Mouse (Mus musculus) intestine, embryonic 14.5 days (tissue): Measurements from ENCODE around the gene Nabp2. TPM values are rescaled to one million over a fixed set of nuclear protein-coding genes. Genes with fewer than 3 reads are reported as not detected.

Source experiments
- ATAC-seq: fragments of 200-750 bp; cut with Nextera tagmentation; replicated peaks from 2 replicates; pipeline ENCODE4 v1.8.0; 2017; ENCODE audit warnings: low read depth, moderate number of reproducible peaks, moderate TSS enrichment, moderate library complexity; ENCODE audit not compliant: low FRiP score, low TSS enrichment
- DNase-seq: peaks from one replicate; pipeline ENCODE4 v3.0.0-alpha.2; 2018; ENCODE audit warnings: low spot score
- H3K27ac ChIP-seq: fragments of 300-500 bp; sonication (generic); 2 replicates; pipeline ENCODE4 v1.5.1; 2014; ENCODE audit warnings: low read depth, mild to moderate bottlenecking, control low read depth
- H3K27me3 ChIP-seq: fragments of 300-500 bp; sonication (generic); replicated peaks from 2 replicates; pipeline ENCODE4 v1.6.1; 2014; ENCODE audit warnings: low read length, control low read depth; ENCODE audit not compliant: control insufficient read depth, insufficient read depth
- H3K36me3 ChIP-seq: fragments of 300-500 bp; sonication (generic); 2 replicates; pipeline ENCODE4 v1.6.1; 2014; ENCODE audit warnings: low read length, control low read depth; ENCODE audit not compliant: control insufficient read depth, insufficient read depth
- H3K4me1 ChIP-seq: fragments of 300-500 bp; sonication (generic); replicated peaks from 2 replicates; pipeline ENCODE4 v1.6.1; 2014; ENCODE audit warnings: low read length, control low read depth, mixed read lengths; ENCODE audit not compliant: control insufficient read depth, insufficient read depth
- H3K4me2 ChIP-seq: fragments of 300-500 bp; sonication (generic); 2 replicates; pipeline ENCODE4 v1.6.1; 2014; ENCODE audit warnings: low read length
- H3K4me3 ChIP-seq: fragments of 300-500 bp; sonication (generic); 2 replicates; pipeline ENCODE4 v1.5.1; 2014; ENCODE audit warnings: low read depth, low read length, control low read depth, mixed read lengths
- H3K9ac ChIP-seq: fragments of 300-500 bp; sonication (generic); 2 replicates; pipeline ENCODE4 v1.6.1; 2014; ENCODE audit warnings: mild to moderate bottlenecking, low read length
- H3K9me3 ChIP-seq: fragments of 300-500 bp; sonication (generic); 2 replicates; pipeline ENCODE4 v1.6.1; 2016; ENCODE audit warnings: low read length, control low read depth; ENCODE audit not compliant: control insufficient read depth
- WGBS: fragments of 180-500 bp; shearing (Covaris S2); extraction: QIAGEN DNeasy Blood & Tissue Kit; methylation state at CpG from one replicate; pipeline ENCODE4 v1.1.7; 2014; 5-methylcytosine and 5-hydroxymethylcytosine counted together
- polyA plus RNA-seq: library from polyadenylated mRNA; unstranded; fragments of >200 nt; fragmentation: Nextera tagmentation; extraction: Ambion mirVana; gene quantifications from 2 replicates; pipeline ENCODE4 v1.2.1, GENCODE M21; 2014

Gene Nabp2
- 94.7 and 99.1 TPM in 2 replicates for polyA plus RNA-seq

DNA sequence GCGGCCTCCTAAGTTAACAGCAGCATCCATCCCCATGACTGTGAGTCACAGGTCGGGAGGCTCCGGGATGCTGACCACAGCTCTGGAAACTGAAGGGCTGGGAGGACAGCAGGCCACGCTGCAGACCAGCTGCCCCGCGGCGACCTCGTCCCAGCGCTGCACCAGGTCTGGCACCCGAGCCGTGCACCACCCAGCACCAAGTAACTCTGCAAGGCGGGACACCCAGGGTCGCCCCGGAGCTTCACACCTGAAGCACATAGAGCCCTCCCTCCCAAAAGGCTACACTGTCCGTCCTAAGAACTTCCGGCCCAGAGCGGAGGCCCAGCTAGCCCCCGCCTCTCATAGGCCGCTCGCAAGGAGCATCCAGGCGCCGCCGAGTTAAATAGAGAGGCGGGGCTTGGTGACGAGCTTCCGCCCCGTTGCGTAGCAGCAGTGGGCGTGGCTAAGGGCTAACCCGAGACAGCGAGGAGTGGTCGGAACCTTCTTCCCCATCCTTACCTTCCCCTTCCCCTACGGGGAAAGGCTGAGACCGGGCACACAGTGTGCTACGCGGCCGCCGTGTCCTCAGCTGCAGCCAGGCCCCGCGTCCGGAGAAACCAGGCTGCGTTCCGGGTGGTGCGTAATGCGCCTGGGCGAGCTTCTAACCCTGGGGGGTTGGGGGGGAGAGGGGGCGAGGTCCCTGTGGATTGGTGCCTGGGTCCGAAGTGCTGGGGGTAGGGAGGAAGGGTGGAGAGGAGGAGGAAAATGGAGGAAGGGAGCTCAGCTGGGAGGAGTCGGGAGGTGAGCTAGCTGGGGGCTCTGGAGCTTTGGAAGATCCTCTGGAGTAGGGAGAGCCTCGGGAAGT, at the start of gene Nabp2, which contains the start of gene Rnf41:
Nabp2 (minus strand) TSS at position 282 of the 844 bp plus-strand sequence.
Rnf41 (plus strand) TSS at position 447 of the 844 bp plus-strand sequence.
- ATAC-seq: peak; percentile 90
- H3K27ac ChIP-seq: peak within 1 kb of the TSS; percentile 89
- peak within 1 kb of the TSS; percentile 74 for H3K9ac ChIP-seq
- H3K4me3 ChIP-seq: peak within 1 kb of the TSS; percentile 91
- DNase-seq: peak; percentile 98
- under 1% methylated on average over 50 of the region's 50 CpGs for WGBS
- H3K4me2 ChIP-seq: peak within 1 kb of the TSS; percentile 97
- H3K9me3 ChIP-seq: no peaks in the 10 kb centered on the region
- peaks cover 28% of the 10 kb centered on the region for H3K4me1 ChIP-seq
- H3K27me3 ChIP-seq: no peaks in the 10 kb centered on the region
- H3K36me3 ChIP-seq: peaks cover 37% of the 10 kb centered on the region

DNA sequence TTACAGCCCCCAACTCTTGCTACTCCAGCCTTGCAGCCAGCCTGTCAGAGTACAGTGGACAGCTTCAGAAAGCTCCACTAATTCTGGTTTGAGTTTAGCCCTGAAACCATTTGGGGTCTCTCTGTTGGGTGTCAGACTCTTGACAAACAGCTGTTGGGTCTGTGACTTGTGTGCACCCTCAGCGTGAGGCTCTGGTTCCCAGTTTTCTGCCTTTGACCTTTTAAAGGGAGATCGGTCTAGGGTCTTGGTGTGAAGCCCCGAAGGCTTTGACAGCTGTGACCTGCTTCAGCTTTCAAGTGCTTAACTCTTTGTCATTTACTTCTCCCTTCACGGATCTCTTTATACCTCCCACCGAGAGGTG, 49.0 kb upstream of the Nabp2 start:
- H3K27me3 ChIP-seq: no peaks in the 10 kb centered on the region
- peak overlapping the region; percentile 87 for H3K4me3 ChIP-seq
- H3K9me3 ChIP-seq: no peaks in the 10 kb centered on the region
- H3K36me3 ChIP-seq: peaks cover 45% of the 10 kb centered on the region
- 2% methylated on average over 5 of the region's 5 CpGs for WGBS
- H3K4me2 ChIP-seq: peak overlapping the region; percentile 78
- H3K4me1 ChIP-seq: peaks cover 15% of the 10 kb centered on the region
- peak overlapping the region; percentile 9; the same call in 1 of the 2 replicates for H3K27ac ChIP-seq
- ATAC-seq (no peak), DNase-seq (peak; percentile 62)
- H3K9ac ChIP-seq: peak overlapping the region; percentile 88

DNA sequence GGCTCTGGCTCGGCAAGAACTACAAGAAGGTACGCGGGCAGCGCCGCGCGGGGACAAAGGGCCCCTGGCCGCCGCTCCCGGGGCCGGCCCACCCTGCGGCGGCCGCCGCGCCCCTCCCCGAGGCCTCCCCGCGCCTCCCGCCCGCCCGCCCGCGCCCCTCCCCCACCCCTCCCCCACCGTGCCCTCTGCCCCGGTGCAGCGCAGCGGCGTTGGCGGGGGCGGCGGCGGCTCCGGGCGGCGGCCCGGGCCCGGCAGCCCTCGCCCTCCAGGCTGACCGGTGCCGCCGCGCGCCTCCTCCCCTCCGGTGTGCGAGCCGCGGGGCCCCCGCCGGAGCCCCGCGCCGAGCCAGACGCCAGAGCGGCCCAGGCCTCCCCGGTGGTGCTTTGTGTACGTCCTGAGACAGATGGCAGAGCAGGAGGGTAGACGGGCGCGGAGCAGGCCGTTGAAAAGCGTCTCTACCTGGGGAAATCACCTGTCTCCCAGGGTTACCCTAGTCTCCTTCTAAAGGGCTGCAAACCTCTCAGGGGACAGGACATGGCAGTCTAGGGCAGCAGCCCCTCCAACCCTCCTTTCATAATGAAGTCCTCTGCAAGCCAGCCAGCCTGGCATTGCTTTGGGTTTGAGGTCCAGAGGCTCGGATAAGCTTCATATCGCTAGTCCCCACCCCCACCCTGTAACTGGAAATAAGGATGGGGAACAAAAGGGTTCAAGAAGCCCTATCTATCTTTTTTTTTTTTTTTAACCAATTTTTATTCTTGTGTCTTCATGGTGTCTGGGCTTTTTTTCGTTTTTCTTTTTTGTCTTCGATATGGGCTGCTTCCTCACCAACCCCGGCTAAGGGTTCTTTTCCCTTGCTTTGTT, 48.3 kb upstream of the Nabp2 start:
- Histone ChIP-seq H3K4me1 (peaks cover 15% of the 10 kb centered on the region), H3K36me3 (peaks cover 39% of the 10 kb centered on the region), H3K9ac (peak overlapping the region; percentile 88), H3K27ac (peak overlapping the region; percentile 93), H3K4me2 (peak overlapping the region; percentile 78), H3K27me3 (no peaks in the 10 kb centered on the region), H3K4me3 (peak overlapping the region; percentile 87), H3K9me3 (no peaks in the 10 kb centered on the region)
- ATAC-seq: peak; percentile 73
- under 1% methylated on average over 39 of the region's 67 CpGs for WGBS
- peak; percentile 79 for DNase-seq

DNA sequence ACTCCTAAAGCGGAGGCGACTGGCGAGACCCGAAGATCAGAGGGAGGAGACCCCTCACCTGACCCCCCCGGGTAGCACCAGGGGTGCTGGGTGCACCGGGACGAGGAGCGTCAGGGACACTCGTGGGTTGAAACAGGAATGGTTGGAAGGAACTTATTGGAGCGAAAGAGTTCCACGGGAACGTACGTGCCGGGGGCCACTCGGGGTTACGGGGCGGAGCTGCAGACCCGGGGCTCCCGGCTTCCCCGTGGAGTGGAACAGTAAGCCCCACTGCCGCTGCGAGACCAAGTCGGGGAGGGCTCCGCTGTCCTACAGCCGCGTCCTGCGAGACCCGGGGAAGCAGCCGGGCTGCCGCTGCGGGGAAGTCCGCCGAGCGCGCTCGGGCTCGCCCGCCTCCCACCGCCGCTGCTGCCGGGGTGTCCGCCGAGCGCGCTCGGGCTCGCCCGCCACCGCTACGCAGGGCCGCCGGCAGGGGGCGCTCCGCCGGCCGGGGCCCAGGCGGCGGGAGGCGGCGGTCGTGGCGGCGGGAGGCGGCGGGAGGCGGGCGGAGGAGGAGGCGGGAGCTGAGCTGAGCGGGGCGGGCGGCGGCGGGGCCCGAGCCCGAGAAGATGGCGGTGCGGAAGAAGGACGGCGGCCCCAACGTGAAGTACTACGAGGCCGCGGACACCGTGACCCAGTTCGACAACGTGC, 47.6 kb upstream of the Nabp2 start, which contains the start of gene Smarcc2:
Smarcc2 (plus strand) TSS at position 530 of the 690 bp plus-strand sequence.
- Histone ChIP-seq H3K27me3 (no peaks in the 10 kb centered on the region), H3K9me3 (no peaks in the 10 kb centered on the region), H3K27ac (peak within 1 kb of the TSS; percentile 93), H3K4me2 (peak within 1 kb of the TSS; percentile 78), H3K9ac (peak within 1 kb of the TSS; percentile 88), H3K36me3 (peaks cover 31% of the 10 kb centered on the region), H3K4me3 (peak within 1 kb of the TSS; percentile 87), H3K4me1 (peaks cover 15% of the 10 kb centered on the region)
- ATAC-seq (peak; percentile 76), DNase-seq (peak; percentile 88)
- 0% methylated on average over 67 of the region's 86 CpGs for WGBS

DNA sequence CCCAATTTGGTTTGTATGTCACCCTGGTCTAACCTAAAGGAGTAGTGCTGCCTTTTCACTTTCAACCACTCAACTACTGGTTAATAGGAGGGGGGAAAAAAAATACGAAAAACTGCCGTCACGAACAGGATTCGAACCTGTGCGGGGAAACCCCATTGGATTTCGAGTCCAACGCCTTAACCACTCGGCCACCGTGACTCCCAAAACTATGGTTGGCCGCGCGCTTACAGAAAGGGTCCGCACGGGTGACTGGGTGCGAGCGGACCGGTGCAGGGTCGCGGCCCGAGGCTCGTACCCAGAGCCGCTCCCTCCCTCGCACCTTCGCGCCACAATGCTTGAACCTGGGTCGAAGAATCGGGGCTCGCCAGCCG, 47.0 kb upstream of the Nabp2 start:
- WGBS: under 1% methylated on average over 29 of the region's 29 CpGs
- H3K36me3 ChIP-seq: peaks cover 26% of the 10 kb centered on the region
- H3K9ac ChIP-seq: peak overlapping the region; percentile 88

DNA sequence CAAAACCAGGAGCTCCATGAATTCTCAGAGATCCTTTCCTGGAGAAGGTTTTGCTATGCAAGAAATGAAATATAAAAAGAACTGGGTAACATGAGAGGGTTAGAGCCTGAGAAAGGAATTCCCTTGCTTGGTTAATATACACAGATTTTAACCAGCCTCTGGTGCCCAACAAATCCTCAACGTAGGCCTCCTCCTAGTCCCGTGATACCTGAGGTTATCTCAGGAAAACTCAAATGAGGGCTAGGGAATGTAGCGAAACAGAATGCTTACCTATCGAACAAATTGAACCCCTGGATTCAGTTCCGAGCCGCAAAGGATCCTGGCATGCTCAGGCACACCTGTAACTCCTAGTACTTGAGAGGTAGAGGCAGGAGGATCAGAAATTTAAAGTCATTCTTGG, 46.4 kb upstream of the Nabp2 start:
- peak overlapping the region; percentile 58; the same call in 1 of the 2 replicates for H3K4me2 ChIP-seq
- WGBS: 85% methylated on average over 6 of the region's 6 CpGs
- peaks cover 19% of the 10 kb centered on the region for H3K36me3 ChIP-seq
- no peak overlapping the region for H3K27ac ChIP-seq
- no peak for ATAC-seq
- no peak overlapping the region for H3K4me3 ChIP-seq
- H3K9ac ChIP-seq: no peak overlapping the region
- DNase-seq: no peak
- H3K9me3 ChIP-seq: no peaks in the 10 kb centered on the region
- H3K27me3 ChIP-seq: no peaks in the 10 kb centered on the region
- H3K4me1 ChIP-seq: peaks cover 15% of the 10 kb centered on the region

More for the DNA sequence above, 47.0 kb upstream of the Nabp2 start:
- H3K4me2 ChIP-seq: peak overlapping the region; percentile 58
- ATAC-seq: peak; percentile 70
- no peaks in the 10 kb centered on the region for H3K27me3 ChIP-seq
- H3K4me3 ChIP-seq: peak overlapping the region; percentile 87
- peak overlapping the region; percentile 93 for H3K27ac ChIP-seq
- peaks cover 15% of the 10 kb centered on the region for H3K4me1 ChIP-seq
- no peaks in the 10 kb centered on the region for H3K9me3 ChIP-seq
- peak; percentile 100 for DNase-seq

DNA sequence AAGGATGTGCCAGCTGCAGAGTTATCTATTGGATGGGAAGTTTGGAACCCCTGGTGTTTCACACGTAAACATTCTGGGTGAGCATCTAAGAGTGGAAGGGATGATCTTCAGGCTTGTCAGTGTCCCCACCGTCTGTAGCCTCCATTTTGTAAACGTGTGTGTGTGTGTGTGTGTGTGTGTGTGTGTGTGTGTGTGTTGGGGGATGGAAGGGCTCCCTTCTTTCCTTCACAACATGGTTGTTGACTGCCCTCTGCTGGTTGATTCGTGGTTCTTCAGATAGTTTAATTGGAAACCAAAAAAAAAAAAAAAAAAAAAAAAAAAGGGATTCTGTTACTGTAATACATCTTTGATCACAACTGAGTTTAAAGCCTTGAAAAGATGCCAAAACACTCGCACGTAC, 44.0 kb upstream of the Nabp2 start:
- ATAC-seq (no peak), DNase-seq (peak; percentile 63)
- no peaks in the 10 kb centered on the region for H3K36me3 ChIP-seq
- no peak overlapping the region for H3K27ac ChIP-seq
- peaks cover 5% of the 10 kb centered on the region for H3K4me1 ChIP-seq
- H3K4me3 ChIP-seq: no peak overlapping the region
- no peaks in the 10 kb centered on the region for H3K9me3 ChIP-seq
- H3K9ac ChIP-seq: no peak overlapping the region
- H3K4me2 ChIP-seq: peak overlapping the region; percentile 31; the same call in 1 of the 2 replicates
- no peaks in the 10 kb centered on the region for H3K27me3 ChIP-seq
- 3% methylated on average over 6 of the region's 6 CpGs for WGBS

DNA sequence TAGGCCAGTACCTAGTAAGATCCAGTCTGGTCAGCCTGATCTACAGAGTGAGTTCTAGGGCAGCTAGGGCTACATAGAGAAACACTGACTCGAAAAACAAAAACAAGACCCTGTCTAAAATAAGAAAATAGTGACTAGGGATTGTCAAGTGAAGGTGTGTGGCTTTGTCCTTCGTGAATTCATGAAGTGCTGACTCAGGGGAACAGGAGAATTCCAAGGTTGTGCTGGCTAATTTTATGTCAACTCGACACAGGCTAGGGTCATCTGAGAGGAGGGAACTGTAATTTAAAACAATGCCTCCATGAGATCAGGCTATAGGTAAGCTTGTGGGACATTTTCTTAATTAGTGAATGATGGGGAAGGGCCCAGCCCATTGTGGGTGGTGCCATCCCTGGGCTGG, 43.2 kb upstream of the Nabp2 start:
- no peak overlapping the region for H3K27ac ChIP-seq
- ATAC-seq (no peak), DNase-seq (no peak)
- no peak overlapping the region for H3K4me3 ChIP-seq
- 75% methylated on average over 3 of the region's 3 CpGs for WGBS
- no peaks in the 10 kb centered on the region for H3K9me3 ChIP-seq
- H3K36me3 ChIP-seq: no peaks in the 10 kb centered on the region
- no peak overlapping the region for H3K9ac ChIP-seq
- H3K4me2 ChIP-seq: no peak overlapping the region
- H3K4me1 ChIP-seq: 0 out of 2 replicates have a peak, but pooled peaks cover 4% of the 10 kb centered on the region
- H3K27me3 ChIP-seq: no peaks in the 10 kb centered on the region
